Mouse (Mus musculus) urinary bladder, adult 2 months (tissue): ENCODE measurements around the gene Aldh1l1. TPM values are rescaled to one million over a fixed set of nuclear protein-coding genes. Genes with fewer than 3 reads are reported as not detected.
A peak's percentile ranks its signal among the peaks of the same experiment; 100 is the strongest.

Experiments
- DNase-seq: peaks from one replicate; pipeline ENCODE4 v3.0.0; 2022; ENCODE audit warnings: low spot score
- polyA plus RNA-seq: library from polyadenylated mRNA; depleted of rRNA; stranded (reverse); fragments of >200 nt; gene quantifications from 2 replicates; pipeline ENCODE4 v1.2.3, GENCODE M21; 2012

Gene Aldh1l1
- polyA plus RNA-seq, 1 experiment, result 6.2 TPM

- peak; percentile 24 for DNase-seq
Observed at GRCm38 (mm10) chr6:90550161-90550912, 64.1 kb downstream of the Aldh1l1 start.

DNA sequence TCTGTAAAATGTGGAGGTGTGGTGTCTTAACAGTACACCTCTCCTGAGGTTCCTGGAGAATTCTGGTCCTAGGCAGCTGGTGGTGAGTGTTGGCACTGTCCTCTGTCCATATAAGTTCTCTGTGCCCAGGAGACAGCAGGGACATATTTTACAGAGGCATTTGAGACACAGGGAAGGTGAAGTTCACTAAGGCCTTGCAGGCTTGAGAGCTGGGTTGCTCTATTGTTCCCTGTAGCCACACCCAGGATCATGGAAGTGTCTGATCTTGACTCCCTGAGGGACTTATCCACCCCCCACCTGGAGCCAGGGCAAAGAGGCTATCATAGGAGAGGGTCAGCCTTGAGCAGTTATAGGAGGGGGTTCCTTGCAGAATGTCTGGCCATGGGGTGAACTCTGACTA, 65.0 kb downstream of the Aldh1l1 start:
- no peak for DNase-seq

GRCm38 (mm10) chr6:90553197-90553596, 67.0 kb downstream of the Aldh1l1 start:
- DNase-seq, result no peak

GRCm38 (mm10) chr6:90553682-90554081, 67.5 kb downstream of the Aldh1l1 start:
- no peak for DNase-seq

- no peak for DNase-seq
Observed at GRCm38 (mm10) chr6:90556534-90557058, 70.4 kb downstream of the Aldh1l1 start.

DNA sequence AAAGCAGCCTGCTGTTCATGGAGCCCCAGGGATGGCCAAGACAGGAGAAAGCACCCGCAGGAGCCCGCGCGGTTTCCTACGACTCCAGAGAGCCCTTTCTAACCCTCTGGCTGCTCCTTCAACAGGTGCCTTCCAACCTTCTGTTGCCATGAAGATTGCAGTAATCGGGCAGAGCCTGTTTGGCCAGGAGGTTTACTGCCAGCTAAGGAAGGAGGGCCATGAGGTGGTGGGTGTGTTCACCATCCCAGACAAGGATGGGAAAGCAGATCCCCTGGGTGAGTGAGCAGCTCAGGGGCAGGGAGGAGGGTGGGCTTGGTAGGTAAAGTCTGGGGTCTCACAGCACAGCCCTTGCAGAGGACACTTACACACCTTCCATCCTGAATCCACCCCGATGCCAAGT, 70.8 kb downstream of the Aldh1l1 start:
- no peak for DNase-seq

GRCm38 (mm10) chr6:90557829-90558693, 71.8 kb downstream of the Aldh1l1 start:
- no peak for DNase-seq

DNA sequence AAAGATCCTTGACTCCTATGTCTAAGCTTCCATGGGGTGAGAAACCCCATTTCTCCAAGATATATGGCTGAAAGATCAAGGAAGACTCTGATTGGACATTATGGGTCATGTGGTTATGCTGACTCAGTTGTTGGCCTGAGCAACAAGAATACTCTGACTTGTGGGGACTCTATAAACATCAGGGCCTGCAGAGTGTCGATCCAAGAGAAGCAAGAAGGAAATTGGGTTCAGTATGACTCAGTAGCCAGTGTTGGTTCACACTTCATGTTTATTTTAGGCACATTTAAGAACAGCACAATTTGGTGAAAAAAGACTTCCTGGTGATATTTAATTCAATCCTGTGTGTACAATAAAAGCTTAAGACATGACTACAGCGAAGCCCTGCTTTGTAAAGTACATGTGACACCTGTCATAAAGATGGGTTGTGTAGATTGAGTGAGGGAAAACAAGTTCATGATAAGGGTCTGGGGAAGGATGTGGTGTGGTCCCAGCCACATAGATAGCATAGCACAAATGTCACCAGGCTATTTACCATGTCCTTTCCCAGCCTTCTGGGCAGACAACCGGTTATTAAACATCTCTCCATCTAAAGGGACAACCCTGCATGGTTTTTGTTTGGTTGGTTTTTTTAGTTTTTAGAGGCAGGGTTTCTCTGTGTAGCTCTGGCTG, 74.3 kb downstream of the Aldh1l1 start:
- DNase-seq, result no peak

GRCm38 (mm10) chr6:90561234-90561781, 75.1 kb downstream of the Aldh1l1 start:
- DNase-seq, result no peak

- DNase-seq, result peak; percentile 11
Observed at GRCm38 (mm10) chr6:90564240-90564639, 78.0 kb downstream of the Aldh1l1 start.

- peak; percentile 11 for DNase-seq
Observed at GRCm38 (mm10) chr6:90565357-90566215, 79.4 kb downstream of the Aldh1l1 start.

DNA sequence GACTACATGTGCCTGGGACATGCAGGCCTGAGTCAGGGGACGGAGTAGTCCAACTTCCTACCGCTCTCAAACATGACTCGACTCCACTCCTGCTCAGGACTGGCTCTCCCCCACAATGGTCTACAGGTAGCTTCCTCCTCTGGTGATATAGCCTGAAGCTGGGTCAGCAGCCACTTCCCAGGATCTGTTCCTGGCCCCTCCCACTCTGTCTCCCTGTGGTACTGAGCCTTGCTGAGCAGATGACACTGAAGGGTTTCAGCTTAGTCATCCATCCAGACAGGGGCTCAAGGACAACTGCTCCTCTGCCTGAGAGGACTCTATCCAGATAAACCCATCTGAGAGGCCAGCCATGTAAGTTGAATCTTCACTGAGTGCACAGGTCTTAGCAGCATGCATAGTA, 81.3 kb downstream of the Aldh1l1 start:
- peak; percentile 9 for DNase-seq

GRCm38 (mm10) chr6:90567928-90568327, 81.7 kb downstream of the Aldh1l1 start:
- DNase-seq, result no peak

GRCm38 (mm10) chr6:90568721-90569120, 82.5 kb downstream of the Aldh1l1 start:
- no peak for DNase-seq

DNA sequence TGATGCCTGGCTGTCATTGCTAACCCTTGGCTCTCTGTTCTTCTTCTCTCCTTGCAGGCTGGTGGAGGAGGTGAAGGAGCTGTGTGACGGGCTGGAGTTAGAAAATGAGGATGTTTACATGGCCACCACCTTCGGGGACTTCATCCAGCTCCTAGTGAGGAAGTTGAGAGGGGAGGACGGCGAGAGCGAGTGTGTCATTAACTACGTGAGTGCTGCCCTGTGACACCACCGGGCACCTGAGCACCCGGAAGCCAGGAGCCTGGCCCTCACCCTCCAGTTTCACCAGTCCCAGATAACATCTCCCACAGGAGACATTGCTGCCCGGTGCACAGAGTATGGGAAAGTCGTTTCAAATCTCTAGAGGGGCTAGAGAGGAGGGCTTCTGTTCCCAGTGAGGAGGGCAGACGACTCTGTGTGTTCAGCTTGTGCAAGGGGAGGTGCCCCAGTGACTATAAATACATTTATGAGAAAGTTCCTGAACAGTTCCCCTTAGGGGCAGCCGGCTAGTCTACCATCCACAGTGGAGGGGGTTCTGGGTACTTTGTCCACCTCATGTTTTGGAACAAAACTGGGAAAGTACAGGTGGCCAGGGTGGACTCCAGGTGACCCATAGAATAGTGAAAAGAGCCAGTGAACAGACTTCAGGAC, 83.6 kb downstream of the Aldh1l1 start:
- DNase-seq, result peak; percentile 13

DNA sequence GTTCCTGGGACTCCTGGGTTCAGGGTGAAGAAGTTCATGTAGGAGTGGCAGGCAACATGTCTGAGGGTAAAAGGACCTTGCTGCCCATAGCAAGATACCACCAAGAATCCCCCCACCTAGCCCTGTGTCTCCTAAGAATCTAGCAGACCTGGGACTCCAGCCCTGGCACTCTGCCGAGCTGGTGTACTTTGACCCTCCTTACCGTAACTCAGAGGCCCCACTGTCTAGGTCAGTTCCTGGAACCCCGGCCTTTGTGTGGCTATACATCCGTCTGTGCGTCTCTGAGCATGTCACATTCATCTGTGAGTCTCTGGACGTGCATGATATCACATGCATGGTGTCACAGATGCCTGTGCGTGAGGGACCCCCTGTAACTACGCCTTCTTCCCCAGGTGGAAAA, 84.2 kb downstream of the Aldh1l1 start:
- no peak for DNase-seq

GRCm38 (mm10) chr6:90575261-90575715, 89.1 kb downstream of the Aldh1l1 start:
- peak; percentile 53 for DNase-seq

- no peak for DNase-seq
Observed at GRCm38 (mm10) chr6:90578174-90578573, 91.9 kb downstream of the Aldh1l1 start.

DNA sequence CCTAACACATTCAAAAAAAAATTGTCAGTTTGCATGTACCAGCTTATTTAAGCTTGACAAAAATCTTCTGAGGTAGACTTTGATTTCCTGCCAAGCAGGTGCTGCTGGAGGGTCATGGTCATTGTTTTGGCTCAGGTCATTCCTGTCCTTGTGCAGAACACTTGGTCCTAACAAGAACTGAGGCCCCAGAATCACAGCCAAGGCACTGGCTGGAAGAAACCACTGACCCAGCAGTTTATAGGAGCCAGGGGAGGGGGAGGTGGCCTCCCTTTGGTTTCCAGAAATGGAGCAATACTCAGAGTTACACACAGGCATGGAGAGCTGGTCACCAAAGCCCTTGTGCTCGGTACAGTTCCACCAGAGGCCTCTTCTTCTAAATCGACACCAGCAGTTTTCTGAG, 96.1 kb downstream of the Aldh1l1 start:
- no peak for DNase-seq

- DNase-seq, result no peak
Observed at GRCm38 (mm10) chr6:90588113-90588512, 101.9 kb downstream of the Aldh1l1 start.
